Mouse (Mus musculus) olfactory bulb, adult 2 months (tissue): Measurements from ENCODE around the gene Spop. TPM values are rescaled to one million over a fixed set of nuclear protein-coding genes. Genes with fewer than 3 reads are reported as not detected.
A peak's percentile ranks its signal among the peaks of the same experiment; 100 is the strongest.

Experiments used
- H3K27ac ChIP-seq: fragments of 200-500 bp; 2 replicates; pipeline ENCODE4 v1.5.1; 2012; ENCODE audit warnings: low read depth, low read length; ENCODE audit not compliant: insufficient read depth
- H3K4me1 ChIP-seq: fragments of 200-500 bp; 2 replicates; pipeline ENCODE4 v1.6.1; 2012; ENCODE audit warnings: low read length; ENCODE audit not compliant: control insufficient read depth, insufficient read depth
- H3K4me3 ChIP-seq: fragments of 200-500 bp; 2 replicates; pipeline ENCODE4 v1.5.1; 2012; ENCODE audit warnings: mild to moderate bottlenecking, low read depth, low read length, moderate library complexity; ENCODE audit not compliant: insufficient read depth
- CTCF ChIP-seq: fragments of 200-500 bp; IDR thresholded peaks from 2 replicates; pipeline ENCODE4 v1.5.1; 2012; ENCODE audit warnings: low read depth, mild to moderate bottlenecking, low read length, moderate library complexity; ENCODE audit not compliant: insufficient read depth
- POLR2A ChIP-seq: fragments of 200-500 bp; IDR thresholded peaks from 2 replicates; pipeline ENCODE4 v1.6.1; 2012; ENCODE audit warnings: mild to moderate bottlenecking, low read depth, low read length, moderate library complexity; ENCODE audit not compliant: insufficient read depth
- WGBS: fragments of 180-500 bp; shearing (Covaris S2); methylation state at CpG from one replicate; pipeline ENCODE4 v1.1.7; 2018; 5-methylcytosine and 5-hydroxymethylcytosine counted together
- polyA plus RNA-seq: library from polyadenylated mRNA; stranded (reverse); fragments of >200 nt; gene quantifications from 2 replicates; pipeline ENCODE4 v1.2.4, GENCODE M21; 2012; ENCODE audit warnings: low replicate concordance; ENCODE audit not compliant: missing spikeins, insufficient read depth, insufficient read length

The Spop gene
- polyA plus RNA-seq, 1 experiment, result not detected

- Histone ChIP-seq H3K4me3 (no peak overlapping the region), H3K4me1 (peaks cover 4% of the 10 kb centered on the region; the same call in 1 of the 2 replicates), H3K27ac (no peak overlapping the region)
- peak; percentile 99 for TF ChIP-seq CTCF
- no peak for TF ChIP-seq POLR2A
- WGBS, result 24% methylated on average over 24 of the region's 24 CpGs
Measured at GRCm38 (mm10) chr11:95533484-95534160, 119.7 kb downstream of the Spop start.

- H3K4me3 ChIP-seq, result no peak overlapping the region
- H3K4me1 ChIP-seq, result peaks cover 8% of the 10 kb centered on the region
- TF ChIP-seq POLR2A, result no peak
- no peak for TF ChIP-seq CTCF
- 58% methylated on average over 15 of the region's 15 CpGs for WGBS
- no peak overlapping the region for H3K27ac ChIP-seq
Measured at GRCm38 (mm10) chr11:95538378-95539104, 124.7 kb downstream of the Spop start.

- Histone ChIP-seq H3K4me1 (peaks cover 8% of the 10 kb centered on the region), H3K27ac (no peak overlapping the region), H3K4me3 (no peak overlapping the region)
- WGBS, result 46% methylated on average over 18 of the region's 18 CpGs
- no peak for TF ChIP-seq CTCF
- no peak for TF ChIP-seq POLR2A
Measured at GRCm38 (mm10) chr11:95540637-95541385, 126.9 kb downstream of the Spop start.

Other genes starting within 250 kb of the Spop start
- gene Tac4, start 152.6 kb upstream of the Spop start, polyA plus RNA-seq, result not detected in 2 replicates
- gene Kat7, start 103.8 kb upstream of the Spop start, polyA plus RNA-seq, result not detected in 2 replicates
- gene Fam117a, start 77.1 kb upstream of the Spop start, polyA plus RNA-seq, result not detected in 2 replicates
- gene Slc35b1, start 29.4 kb upstream of the Spop start, polyA plus RNA-seq, result not detected in 2 replicates
- gene Nxph3, start 100.5 kb downstream of the Spop start, polyA plus RNA-seq, result not detected in 2 replicates
- not detected in 2 replicates for gene Ngfr, start 173.7 kb downstream of the Spop start, polyA plus RNA-seq